Mouse (Mus musculus) lung, adult 2 months (tissue): Measurements from ENCODE around the gene Tekt3.

Experiments used
- CTCF ChIP-seq: fragments of 200-500 bp; IDR thresholded peaks from 2 replicates; pipeline ENCODE4 v1.5.1; 2011; ENCODE audit warnings: mild to moderate bottlenecking, low read length, control low read depth; ENCODE audit not compliant: insufficient read depth
- POLR2A ChIP-seq: fragments of 200-500 bp; IDR thresholded peaks from 2 replicates; pipeline ENCODE4 v1.6.1; 2011; ENCODE audit warnings: low read depth, mild to moderate bottlenecking, control low read depth, low read length, borderline replicate concordance; ENCODE audit errors: extremely low read depth

- TF ChIP-seq CTCF, result no peak
- TF ChIP-seq POLR2A, result no peak
Measured at GRCm38 (mm10) chr11:63131693-63132040, 70.2 kb downstream of the Tekt3 start.
